Mouse (Mus musculus) hindbrain, embryonic 16.5 days (tissue): ENCODE data around the gene Gm49333. TPM values are rescaled to one million over a fixed set of nuclear protein-coding genes. Genes with fewer than 3 reads are reported as not detected.
"Not testable (repeated sequence)": the region's sequence is repeated elsewhere in the genome, so short reads cannot be mapped to it uniquely, and the experiment has no call there.

Experiments used
- ATAC-seq: fragments of 200-750 bp; cut with Nextera tagmentation; 2 replicates; pipeline ENCODE4 v1.8.0; 2017; ENCODE audit warnings: moderate TSS enrichment, moderate library complexity
- H3K27ac ChIP-seq: fragments of 300-500 bp; sonication (generic); 2 replicates; pipeline ENCODE4 v1.5.1; 2014; ENCODE audit warnings: low read depth, mild to moderate bottlenecking, control low read depth, low read length, moderate library complexity
- H3K27me3 ChIP-seq: fragments of 300-500 bp; sonication (generic); replicated peaks from 2 replicates; pipeline ENCODE4 v1.6.1; 2014; ENCODE audit warnings: low read length; ENCODE audit not compliant: control insufficient read depth, insufficient read depth
- H3K36me3 ChIP-seq: fragments of 300-500 bp; sonication (generic); 2 replicates; pipeline ENCODE4 v1.6.1; 2014; ENCODE audit warnings: mild to moderate bottlenecking, low read length, moderate library complexity, mixed read lengths; ENCODE audit not compliant: control insufficient read depth, insufficient read depth
- H3K4me1 ChIP-seq: fragments of 300-500 bp; sonication (generic); 2 replicates; pipeline ENCODE4 v1.6.1; 2014; ENCODE audit warnings: low read depth, low read length; ENCODE audit not compliant: control insufficient read depth, insufficient read depth
- H3K4me2 ChIP-seq: fragments of 300-500 bp; sonication (generic); 2 replicates; pipeline ENCODE4 v1.6.1; 2014; ENCODE audit warnings: mild to moderate bottlenecking, low read length, control low read depth, moderate library complexity
- H3K4me3 ChIP-seq: fragments of 300-500 bp; sonication (generic); 2 replicates; pipeline ENCODE4 v1.5.1; 2014; ENCODE audit warnings: mild to moderate bottlenecking, low read length, control low read depth, moderate library complexity
- H3K9ac ChIP-seq: fragments of 300-500 bp; sonication (generic); 2 replicates; pipeline ENCODE4 v1.6.1; 2014; ENCODE audit warnings: low read depth, mild to moderate bottlenecking, control low read depth, low read length, moderate library complexity
- H3K9me3 ChIP-seq: fragments of 300-500 bp; sonication (generic); 2 replicates; pipeline ENCODE4 v1.6.1; 2014; ENCODE audit warnings: mild to moderate bottlenecking, low read length, moderate library complexity; ENCODE audit not compliant: control insufficient read depth
- WGBS: fragments of 180-500 bp; shearing (Covaris S2); extraction: QIAGEN DNeasy Blood & Tissue Kit; methylation state at CpG from one replicate; pipeline ENCODE4 v1.1.7; 2014; 5-methylcytosine and 5-hydroxymethylcytosine counted together
- polyA plus RNA-seq: library from polyadenylated mRNA; unstranded; fragments of >200 nt; fragmentation: Nextera tagmentation; extraction: Ambion mirVana; gene quantifications from 2 replicates; pipeline ENCODE4 v1.2.1, GENCODE M21; 2015

Gene Gm49333
- polyA plus RNA-seq, 1 experiment from 2014 or later = not detected

DNA sequence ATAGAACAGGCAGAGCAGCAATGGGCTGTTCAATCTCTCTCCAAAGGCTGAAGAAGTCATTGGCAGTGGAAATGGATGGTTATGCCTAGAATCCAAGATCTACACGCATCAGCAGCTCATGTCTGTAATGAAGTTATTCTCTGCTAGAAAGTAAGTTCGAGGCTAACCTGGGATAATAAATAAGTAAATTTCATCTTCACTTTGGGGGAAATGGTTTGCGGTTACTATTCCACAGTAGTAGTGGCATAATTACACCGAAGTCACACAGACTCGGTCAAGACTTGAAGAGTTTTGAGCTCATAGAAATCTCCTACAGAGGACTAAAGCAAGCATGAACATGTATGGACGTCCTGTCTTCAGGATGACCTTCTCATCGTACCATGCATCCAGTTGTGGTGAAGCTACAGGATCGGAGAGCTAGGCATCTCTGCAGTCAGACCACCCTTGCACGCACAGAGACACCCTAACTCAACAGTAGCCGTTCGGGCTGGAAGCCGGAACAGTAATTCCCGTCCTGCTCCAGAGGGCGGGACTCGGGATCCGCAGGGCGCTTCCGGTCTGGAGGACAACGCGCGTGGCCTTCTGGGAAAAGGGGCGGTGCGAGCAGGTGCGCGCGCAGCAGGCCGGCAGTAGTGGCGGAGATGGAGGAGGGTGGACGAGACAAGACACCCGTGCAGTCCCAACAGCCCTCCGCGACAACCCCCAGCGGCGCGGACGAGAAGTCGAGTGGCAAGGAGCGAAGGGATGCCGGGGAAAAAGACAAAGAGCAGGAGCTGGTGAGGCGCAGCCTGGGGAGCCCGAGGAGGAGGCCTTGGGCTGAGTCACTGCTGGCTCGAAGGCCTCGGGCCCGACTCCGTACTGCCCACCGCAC lies 39.9 kb downstream of the Gm49333 start, which contains the start of gene Psmd2:
Psmd2 (plus strand) TSS at position 577 of the 871 bp plus-strand sequence.
- no peaks in the 10 kb centered on the region for H3K9me3 ChIP-seq
- 2% methylated on average over 43 of the region's 46 CpGs for WGBS
- H3K4me3 ChIP-seq = peak within 1 kb of the TSS; percentile 80
- peak within 1 kb of the TSS; percentile 90 for H3K9ac ChIP-seq
- H3K27me3 ChIP-seq = no peaks in the 10 kb centered on the region
- H3K27ac ChIP-seq = peak within 1 kb of the TSS; percentile 84
- peak; percentile 97 for ATAC-seq
- peaks cover 16% of the 10 kb centered on the region for H3K4me1 ChIP-seq
- peaks cover 13% of the 10 kb centered on the region for H3K36me3 ChIP-seq
- H3K4me2 ChIP-seq = peak within 1 kb of the TSS; percentile 66

DNA sequence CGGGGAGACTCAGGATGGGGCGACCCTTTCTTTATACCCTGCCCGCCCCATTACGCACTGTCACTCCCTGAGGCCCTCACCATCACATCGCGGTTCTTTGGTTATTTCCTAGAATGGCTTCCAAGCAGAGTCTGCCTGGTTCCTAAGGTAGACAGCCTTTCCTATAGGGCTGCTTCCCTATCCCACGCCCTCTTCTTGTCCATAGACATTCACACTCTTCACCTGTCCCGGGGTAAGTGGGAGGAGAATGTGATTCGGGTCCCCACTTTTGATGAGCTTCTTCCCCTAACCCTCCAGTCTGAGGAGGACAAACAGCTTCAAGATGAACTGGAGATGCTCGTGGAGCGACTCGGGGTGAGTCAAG lies 40.5 kb downstream of the Gm49333 start:
- Histone ChIP-seq H3K9ac (peak overlapping the region; percentile 90), H3K4me2 (peak overlapping the region; percentile 66), H3K27ac (peak overlapping the region; percentile 84), H3K27me3 (no peaks in the 10 kb centered on the region), H3K9me3 (no peaks in the 10 kb centered on the region), H3K4me3 (peak overlapping the region; percentile 80), H3K4me1 (peaks cover 16% of the 10 kb centered on the region), H3K36me3 (peaks cover 19% of the 10 kb centered on the region)
- WGBS = 12% methylated on average over 12 of the region's 12 CpGs
- ATAC-seq = no peak

GRCm38 (mm10) chr16:20653315-20653714 lies 41.9 kb downstream of the Gm49333 start:
- no peak for ATAC-seq
- Histone ChIP-seq H3K4me1 (peaks cover 16% of the 10 kb centered on the region), H3K4me2 (peak overlapping the region; percentile 66; the same call in 1 of the 2 replicates), H3K4me3 (no peak overlapping the region), H3K9ac (no peak overlapping the region), H3K27ac (no peak overlapping the region), H3K27me3 (no peaks in the 10 kb centered on the region), H3K36me3 (peaks cover 26% of the 10 kb centered on the region), H3K9me3 (no peaks in the 10 kb centered on the region)
- WGBS = 48% methylated on average over 2 of the region's 2 CpGs

DNA sequence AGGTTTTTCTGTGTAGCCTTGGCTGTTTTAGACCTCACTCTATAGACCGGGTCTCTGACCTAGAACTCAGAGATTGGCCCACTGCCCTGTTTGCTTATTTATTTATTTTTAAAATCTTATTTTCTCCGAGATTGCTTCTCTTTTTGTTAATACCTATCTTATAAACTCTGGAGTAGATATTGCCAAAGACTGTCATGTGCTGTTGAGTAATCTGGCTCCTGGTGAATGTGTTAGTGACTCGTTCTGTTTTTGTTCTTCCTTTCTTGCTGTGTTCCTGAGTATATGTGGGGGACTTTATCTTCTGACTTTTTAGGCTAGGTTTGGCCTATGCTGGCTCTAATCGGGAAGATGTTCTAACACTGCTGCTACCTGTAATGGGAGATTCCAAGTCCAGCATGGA lies 46.3 kb downstream of the Gm49333 start:
- H3K4me2 ChIP-seq = no peak overlapping the region
- H3K4me3 ChIP-seq = no peak overlapping the region
- no peak overlapping the region for H3K27ac ChIP-seq
- H3K36me3 ChIP-seq = peaks cover 59% of the 10 kb centered on the region
- no peaks in the 10 kb centered on the region for H3K9me3 ChIP-seq
- peaks cover 8% of the 10 kb centered on the region for H3K4me1 ChIP-seq
- ATAC-seq = no peak
- H3K9ac ChIP-seq = no peak overlapping the region
- 93% methylated on average over 4 of the region's 4 CpGs for WGBS
- no peaks in the 10 kb centered on the region for H3K27me3 ChIP-seq

GRCm38 (mm10) chr16:20668013-20668412 lies 56.6 kb downstream of the Gm49333 start, which contains the start of gene Eif4g1:
Eif4g1 (plus strand) TSS chr16:20668313.
- WGBS = 91% methylated on average over 3 of the region's 6 CpGs

DNA sequence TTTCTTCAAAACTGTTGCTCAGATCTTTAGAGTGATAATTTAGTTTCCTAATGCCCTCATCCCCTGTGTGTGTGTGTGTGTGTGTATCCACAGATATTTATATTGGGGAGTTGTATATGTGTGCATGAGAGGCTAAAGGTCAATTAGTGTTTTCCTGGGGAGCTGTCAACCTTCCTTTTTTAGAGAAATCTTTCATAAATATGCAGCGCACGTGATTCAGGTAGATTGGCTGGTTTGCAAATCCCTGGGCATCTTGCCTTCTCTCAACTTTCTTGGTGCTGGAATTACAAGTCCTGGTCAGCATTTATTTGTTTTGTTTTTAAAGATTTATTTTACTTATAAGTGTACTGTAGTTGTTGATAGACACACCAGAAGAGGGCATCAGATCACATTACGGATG lies 58.9 kb downstream of the Gm49333 start:
- Histone ChIP-seq H3K4me2 (no peak overlapping the region), H3K27ac (no peak overlapping the region), H3K4me3 (no peak overlapping the region), H3K4me1 (peaks cover 17% of the 10 kb centered on the region), H3K36me3 (peaks cover 4% of the 10 kb centered on the region), H3K9ac (no peak overlapping the region), H3K9me3 (no peaks in the 10 kb centered on the region), H3K27me3 (no peaks in the 10 kb centered on the region)
- 93% methylated on average over 3 of the region's 3 CpGs for WGBS
- ATAC-seq = no peak

More at GRCm38 (mm10) chr16:20668013-20668412, 56.6 kb downstream of the Gm49333 start, which contains the start of gene Eif4g1:
- not testable (repeated sequence) for H3K27me3 ChIP-seq, H3K4me2 ChIP-seq, H3K27ac ChIP-seq, H3K36me3 ChIP-seq, H3K4me1 ChIP-seq, H3K9me3 ChIP-seq, H3K4me3 ChIP-seq, ATAC-seq, H3K9ac ChIP-seq

- H3K27ac ChIP-seq = no peak overlapping the region
- H3K4me1 ChIP-seq = peaks cover 17% of the 10 kb centered on the region
- peak overlapping the region; percentile 92 for H3K4me2 ChIP-seq
- H3K36me3 ChIP-seq = peaks cover 15% of the 10 kb centered on the region
- no peaks in the 10 kb centered on the region for H3K9me3 ChIP-seq
- H3K4me3 ChIP-seq = peak overlapping the region; percentile 96
- WGBS = 31% methylated on average over 6 of the region's 6 CpGs
- H3K9ac ChIP-seq = no peak overlapping the region
- no peak for ATAC-seq
- H3K27me3 ChIP-seq = no peaks in the 10 kb centered on the region
Measured at GRCm38 (mm10) chr16:20671886-20672285, 60.5 kb downstream of the Gm49333 start.

DNA sequence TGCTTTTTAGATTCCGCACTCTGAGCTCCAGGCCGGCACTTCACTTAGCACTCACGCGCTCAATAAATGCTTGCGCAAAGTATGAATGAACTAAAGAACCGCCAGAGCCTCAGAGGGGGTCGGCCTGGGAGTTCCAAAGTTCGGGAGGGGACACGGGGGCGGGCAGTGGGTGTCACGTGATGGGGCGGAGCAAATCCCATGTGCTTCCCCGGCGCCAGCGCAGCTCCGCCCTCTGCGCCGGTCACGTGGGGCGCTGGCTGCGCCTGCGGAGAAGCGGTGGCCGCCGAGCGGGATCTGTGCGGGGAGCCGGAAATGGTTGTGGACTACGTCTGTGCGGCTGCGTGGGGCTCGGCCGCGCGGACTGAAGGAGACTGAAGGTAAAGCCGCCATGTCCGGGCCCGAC lies 61.1 kb downstream of the Gm49333 start:
- peaks cover 20% of the 10 kb centered on the region for H3K36me3 ChIP-seq
- ATAC-seq = peak; percentile 98
- H3K9ac ChIP-seq = peak overlapping the region; percentile 90
- H3K4me1 ChIP-seq = peaks cover 18% of the 10 kb centered on the region
- H3K4me3 ChIP-seq = peak overlapping the region; percentile 96
- H3K27me3 ChIP-seq = no peaks in the 10 kb centered on the region
- peak overlapping the region; percentile 92 for H3K4me2 ChIP-seq
- WGBS = under 1% methylated on average over 25 of the region's 38 CpGs
- peak overlapping the region; percentile 91 for H3K27ac ChIP-seq
- no peaks in the 10 kb centered on the region for H3K9me3 ChIP-seq

- no peaks in the 10 kb centered on the region for H3K9me3 ChIP-seq
- peak overlapping the region; percentile 90 for H3K9ac ChIP-seq
- H3K4me3 ChIP-seq = peak overlapping the region; percentile 96
- H3K36me3 ChIP-seq = peaks cover 26% of the 10 kb centered on the region
- peak overlapping the region; percentile 91 for H3K27ac ChIP-seq
- H3K27me3 ChIP-seq = no peaks in the 10 kb centered on the region
- H3K4me1 ChIP-seq = peaks cover 23% of the 10 kb centered on the region
- peak; percentile 85 for ATAC-seq
- WGBS = 0% methylated on average over 25 of the region's 78 CpGs
- H3K4me2 ChIP-seq = peak overlapping the region; percentile 92
Measured at GRCm38 (mm10) chr16:20672965-20673705, 61.7 kb downstream of the Gm49333 start.
